In genomic region chr19:30096186-30096585, GRCm38 (mm10) we compare ENCODE assay signal across 11 mouse cellular contexts.
DNase-seq lines count a peak whose midpoint lies in the region; ATAC-seq lines count a peak whose summit lies in the region.
"Had no signal": no experiment of that assay in that cellular context is flagged by ENCODE, and none has a peak within 500 bp of the region (broad histone marks: within the 10 kb centered on the region; RNA-seq: fewer than 3 reads in every experiment).

No protein-coding gene starts in this region.

- no peak overlapping the region for H3K9ac ChIP-seq in midbrain, embryonic 11.5 days (ENCODE audit: low read length)
- H3K9ac ChIP-seq in embryonic facial prominence, embryonic 12.5 days = no peak overlapping the region
- H3K9ac ChIP-seq: intestine, embryonic 15.5 days; lung, embryonic 14.5 days had no signal

- no peaks in the 10 kb centered on the region for H3K4me1 ChIP-seq in midbrain, embryonic 11.5 days (ENCODE audit: control insufficient read depth, insufficient read depth, low read length)
- H3K4me1 ChIP-seq in midbrain, embryonic 10.5 days = no peaks in the 10 kb centered on the region
- H3K4me1 ChIP-seq in embryonic facial prominence, embryonic 12.5 days = 0 out of 2 replicates have a peak, but pooled peaks cover 10% of the 10 kb centered on the region
- H3K4me1 ChIP-seq: intestine, embryonic 15.5 days had no signal

- DNase-seq in midbrain, embryonic 11.5 days (ENCODE audit: low spot score, missing footprints) = peak; percentile 88
- DNase-seq in midbrain, embryonic 10.5 days (ENCODE audit: low spot score) = no peak
- DNase-seq in kidney, postnatal 14 days = peak; percentile 17
- DNase-seq in yolk sac, embryonic 10.5 days (ENCODE audit: low spot score) = peak; percentile 63
- no peak for DNase-seq in urinary bladder, postnatal 25 days (ENCODE audit: low spot score)
- DNase-seq in layer of hippocampus, postnatal 14 days (ENCODE audit: low spot score in 2 of 2) = no peak
- DNase-seq in liver = no peak
- DNase-seq: lung, embryonic 14.5 days; right cerebral cortex, adult 18-20 months had no signal

- 56% methylated on average over 3 of the region's 3 CpGs for WGBS in midbrain, embryonic 11.5 days
- 70% methylated on average over 3 of the region's 3 CpGs for whole genome bisulfite sequencing in midbrain, embryonic 10.5 days
- WGBS in embryonic facial prominence, embryonic 12.5 days = 25% methylated on average over 3 of the region's 3 CpGs

- peaks cover 15% of the 10 kb centered on the region for H3K36me3 ChIP-seq in midbrain, embryonic 11.5 days (ENCODE audit: control insufficient read depth, insufficient read depth, low read length)
- peaks cover 100% of the 10 kb centered on the region for H3K36me3 ChIP-seq in midbrain, embryonic 10.5 days
- peaks cover 72% of the 10 kb centered on the region for H3K36me3 ChIP-seq in embryonic facial prominence, embryonic 12.5 days

- no peaks in the 10 kb centered on the region for H3K9me3 ChIP-seq in midbrain, embryonic 11.5 days (ENCODE audit: control insufficient read depth, low read length)
- peaks cover 18% of the 10 kb centered on the region for H3K9me3 ChIP-seq in midbrain, embryonic 10.5 days (replicated peaks)
- no peaks in the 10 kb centered on the region for H3K9me3 ChIP-seq in embryonic facial prominence, embryonic 12.5 days
- H3K9me3 ChIP-seq: intestine, embryonic 15.5 days had no signal

- peak; percentile 35 for ATAC-seq in midbrain, embryonic 11.5 days (ENCODE audit: low FRiP score)
- ATAC-seq in embryonic facial prominence, embryonic 12.5 days (ENCODE audit: insufficient number of reproducible peaks, insufficient read depth, low FRiP score, low TSS enrichment) = peak; percentile 84; the same call in 1 of the 2 replicates
- ATAC-seq: intestine, embryonic 15.5 days had no signal

- H3K4me3 ChIP-seq in midbrain, embryonic 11.5 days (ENCODE audit: low read depth, low read length) = no peak overlapping the region
- no peak overlapping the region for H3K4me3 ChIP-seq in midbrain, embryonic 10.5 days
- H3K4me3 ChIP-seq in embryonic facial prominence, embryonic 12.5 days = no peak overlapping the region
- H3K4me3 ChIP-seq: intestine, embryonic 15.5 days had no signal

- H3K27me3 ChIP-seq in midbrain, embryonic 11.5 days (ENCODE audit: control insufficient read depth, insufficient read depth, low read length) = no peaks in the 10 kb centered on the region
- no peaks in the 10 kb centered on the region for H3K27me3 ChIP-seq in midbrain, embryonic 10.5 days (ENCODE audit: low read depth, poor library complexity, severe bottlenecking)
- no peaks in the 10 kb centered on the region for H3K27me3 ChIP-seq in embryonic facial prominence, embryonic 12.5 days
- H3K27me3 ChIP-seq: intestine, embryonic 15.5 days had no signal

- H3K27ac ChIP-seq in midbrain, embryonic 11.5 days (ENCODE audit: low read depth, low read length) = no peak overlapping the region
- H3K27ac ChIP-seq in midbrain, embryonic 10.5 days (replicated peaks) = no peak overlapping the region
- H3K27ac ChIP-seq in embryonic facial prominence, embryonic 12.5 days = peak overlapping the region; percentile 73
- H3K27ac ChIP-seq: intestine, embryonic 15.5 days had no signal

- no peak overlapping the region for H3K4me2 ChIP-seq in midbrain, embryonic 11.5 days
- no peak overlapping the region for H3K4me2 ChIP-seq in embryonic facial prominence, embryonic 12.5 days (replicated peaks)
- H3K4me2 ChIP-seq: intestine, embryonic 15.5 days; lung, embryonic 14.5 days had no signal

Comparison
In these comparisons a context has a peak if more than half of its experiments do, and no peak if none do; other contexts are left out.
1. DNase-seq: peak in midbrain, embryonic 11.5 days (single experiment), kidney, postnatal 14 days (single experiment) and yolk sac, embryonic 10.5 days (single experiment); none in midbrain, embryonic 10.5 days (single experiment), urinary bladder, postnatal 25 days (single experiment), layer of hippocampus, postnatal 14 days (0 of 2) and liver (single experiment).